Mouse (Mus musculus) bone marrow, adult 2 months (tissue): Measurements from ENCODE around the gene Terf2ip.

ENCODE experiments used
- CTCF ChIP-seq: fragments of 200-500 bp; IDR thresholded peaks from 2 replicates; pipeline ENCODE4 v1.5.1; 2011; ENCODE audit warnings: low read length, control low read depth; ENCODE audit not compliant: control insufficient read depth, insufficient read depth
- POLR2A ChIP-seq: fragments of 200-500 bp; IDR thresholded peaks from 2 replicates; pipeline ENCODE4 v1.6.1; 2011; ENCODE audit warnings: low read depth, mild to moderate bottlenecking, control low read depth, low read length, borderline replicate concordance; ENCODE audit not compliant: control insufficient read depth

- TF ChIP-seq CTCF (no peak), POLR2A (no peak)
These were observed 37.1 kb upstream of the Terf2ip start for GRCm38 (mm10) chr8:111974138-111974537.
